Mouse (Mus musculus): Measurements from ENCODE around the gene Ophn1.

Ophn1 gene

DNA sequence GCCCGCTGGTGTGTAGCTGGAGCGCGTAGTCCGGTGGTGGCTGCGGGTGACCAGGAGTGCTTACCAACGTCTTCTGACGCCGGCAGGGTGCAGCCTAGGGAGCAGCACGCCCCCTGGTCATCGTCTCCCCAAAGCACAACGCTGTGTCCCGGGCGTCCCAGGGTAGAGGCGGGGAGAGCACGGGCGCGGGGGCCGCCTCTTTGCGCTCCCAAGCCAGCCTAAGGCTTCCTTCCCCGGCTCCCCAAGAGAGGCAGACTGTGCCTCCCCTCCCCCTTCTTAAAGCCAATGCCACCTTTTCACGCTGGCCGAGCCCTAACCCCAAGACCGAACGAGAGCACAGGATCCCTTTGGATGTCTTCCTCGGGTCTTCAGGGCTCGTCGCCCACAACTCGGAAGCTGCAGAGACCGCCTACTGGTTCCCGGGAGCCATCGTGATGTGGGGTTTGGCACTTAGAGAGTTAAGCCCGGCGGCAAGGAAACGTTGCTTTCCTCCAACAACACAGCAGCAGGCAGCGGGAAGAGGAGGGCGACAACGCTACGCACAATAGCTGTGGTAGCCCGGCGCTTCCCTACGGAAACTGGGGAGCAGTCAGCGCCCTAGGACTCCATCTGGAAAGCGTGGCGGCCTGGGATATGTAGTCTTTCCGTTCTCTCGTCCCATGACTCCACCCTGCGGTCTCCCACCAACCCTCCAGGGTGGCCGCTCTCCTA lies at the start of gene Ophn1:
TSS of gene Ophn1 (minus strand) at position 620 of the 711 bp plus-strand sequence.
- DNase-seq (ENCODE audit: low spot score in 2 of 2): peak; percentile 0 to 1

- peak; percentile 92 for DNase-seq (ENCODE audit: low spot score in 2 of 2)
Observed at GRCm38 (mm10) chrX:98937555-98938294, 46.9 kb upstream of the Ophn1 start.

DNA sequence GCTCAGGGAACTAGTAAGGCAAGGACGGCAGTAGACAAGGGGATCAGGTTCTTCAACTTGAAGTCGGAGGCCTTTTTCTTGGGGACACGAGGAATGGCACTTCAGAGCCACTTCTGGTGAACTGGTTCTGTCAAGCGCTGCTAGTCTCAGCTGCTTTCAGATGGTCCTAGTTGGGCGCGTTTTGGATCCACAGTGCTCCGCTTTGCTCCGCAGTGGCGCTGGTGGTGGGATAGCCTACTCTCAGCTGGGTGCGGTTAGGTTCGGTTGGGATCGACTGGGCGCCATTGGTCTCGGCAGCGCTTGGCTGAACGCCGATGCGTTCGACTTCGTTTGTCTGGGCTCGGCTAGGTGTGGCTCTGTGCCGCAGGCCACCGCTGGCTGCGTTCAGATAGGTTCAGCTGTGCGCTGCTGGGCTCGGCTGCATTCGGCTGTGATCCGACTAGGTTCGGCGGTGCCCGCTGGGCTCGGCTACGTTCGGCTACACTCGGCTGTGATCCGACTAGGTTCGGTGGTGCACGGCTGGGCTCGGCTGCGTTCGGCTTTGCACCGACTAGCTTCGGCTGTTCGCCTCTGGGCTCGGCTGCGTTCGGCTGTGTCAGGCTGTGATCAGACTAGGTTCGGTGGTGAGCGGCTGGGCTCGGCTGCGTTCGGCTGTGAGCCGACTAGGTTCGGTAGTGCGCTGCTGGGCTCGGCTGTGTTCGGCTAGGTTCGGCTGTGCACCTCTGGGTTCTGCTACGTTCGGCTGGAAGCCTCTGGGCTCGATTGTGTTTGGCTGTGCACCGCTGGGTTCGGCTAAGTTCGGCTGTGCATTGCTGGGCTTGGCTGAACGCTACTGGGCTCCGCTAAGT lies 46.1 kb upstream of the Ophn1 start:
- peak; percentile 84 to 87 for DNase-seq (ENCODE audit: low spot score in 2 of 2)

GRCm38 (mm10) chrX:98936101-98936500 lies 45.3 kb upstream of the Ophn1 start, which contains the start of gene Yipf6:
Yipf6 (plus strand) TSS chrX:98936316.
- no peak for DNase-seq (ENCODE audit: low spot score in 2 of 2)

DNA sequence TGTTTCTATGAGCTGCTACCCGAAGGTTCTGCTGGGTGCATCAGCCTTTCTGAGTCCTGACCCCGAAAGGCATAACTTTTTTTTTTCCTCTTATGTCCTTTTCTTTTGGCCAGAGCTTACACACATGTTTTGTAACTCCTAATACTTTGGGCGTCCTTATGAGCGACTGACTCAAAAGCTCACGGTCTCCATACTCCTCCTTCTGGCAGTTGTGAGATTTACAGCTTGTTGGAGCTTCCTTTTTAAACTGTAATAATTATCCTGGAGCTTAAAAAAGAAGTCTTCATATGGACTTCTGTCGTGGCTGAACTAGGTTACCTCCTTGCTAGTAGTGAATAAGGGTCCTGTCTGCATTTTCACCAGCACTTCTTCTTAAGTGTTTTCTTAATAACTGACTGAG lies 28.6 kb upstream of the Ophn1 start:
- peak in 1 of 2 experiments; percentile 2 for DNase-seq (ENCODE audit: low spot score in 2 of 2)

- peak in 1 of 2 experiments; percentile 17 for DNase-seq (ENCODE audit: low spot score in 2 of 2)
Observed at GRCm38 (mm10) chrX:98908910-98909309, 18.1 kb upstream of the Ophn1 start.

DNA sequence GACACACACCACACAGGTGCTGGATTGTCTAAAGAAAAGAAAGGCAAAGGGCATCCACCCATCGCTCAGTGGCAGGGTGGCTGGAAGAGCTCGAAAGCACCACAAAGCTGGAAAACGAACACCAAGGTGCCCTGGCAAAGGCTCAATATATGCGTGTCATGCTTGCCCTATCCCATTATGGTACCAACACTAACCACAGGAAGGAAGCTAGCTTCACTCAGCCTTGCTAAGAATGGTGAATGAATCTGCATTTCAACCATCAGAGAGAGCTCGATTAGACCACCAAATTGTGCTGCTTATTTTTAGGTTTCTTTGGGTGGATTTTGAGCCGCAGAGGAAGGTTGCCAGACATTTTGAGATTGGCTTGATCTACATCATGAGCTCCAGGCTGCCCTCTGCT lies 13.4 kb upstream of the Ophn1 start:
- DNase-seq (ENCODE audit: low spot score in 2 of 2): no peak

DNA sequence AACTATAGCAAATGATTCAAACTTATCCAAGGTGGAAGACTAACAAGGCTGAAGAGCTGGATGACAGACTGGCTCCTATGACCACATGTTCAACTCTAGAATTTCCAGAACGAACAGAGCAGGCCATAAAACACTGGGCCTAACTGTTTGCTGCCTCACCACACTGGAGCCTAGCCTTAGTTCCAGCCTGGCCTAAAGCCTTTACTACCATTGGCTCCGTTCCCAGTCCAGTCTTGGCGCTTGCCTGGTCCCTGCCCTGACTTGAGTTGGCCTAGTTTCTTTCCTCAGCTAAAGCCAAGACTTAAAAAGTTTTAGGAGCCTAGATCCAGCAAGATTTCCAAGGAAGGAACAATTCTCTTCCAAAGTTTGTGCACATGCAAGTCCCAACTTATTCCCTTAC lies 7.5 kb upstream of the Ophn1 start:
- DNase-seq (ENCODE audit: low spot score in 2 of 2): no peak

DNA sequence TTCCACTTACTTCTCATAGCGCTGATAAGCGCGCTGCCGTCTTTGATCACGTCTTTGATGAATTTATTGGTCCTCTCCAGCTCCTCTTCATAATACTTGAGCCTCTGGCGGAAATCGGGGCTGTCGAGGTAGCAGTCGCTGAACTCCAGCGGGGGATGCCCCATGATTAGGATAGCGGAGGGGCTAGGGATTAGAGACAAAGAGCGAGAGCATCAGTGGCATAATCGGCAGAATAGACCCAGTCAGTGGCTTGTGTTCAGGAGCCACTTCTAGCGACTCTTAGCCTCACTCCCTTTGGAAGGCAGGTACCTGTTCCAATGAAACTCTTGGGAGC lies 786 bp downstream of the Ophn1 start:
- no peak for DNase-seq (ENCODE audit: low spot score in 2 of 2)

DNA sequence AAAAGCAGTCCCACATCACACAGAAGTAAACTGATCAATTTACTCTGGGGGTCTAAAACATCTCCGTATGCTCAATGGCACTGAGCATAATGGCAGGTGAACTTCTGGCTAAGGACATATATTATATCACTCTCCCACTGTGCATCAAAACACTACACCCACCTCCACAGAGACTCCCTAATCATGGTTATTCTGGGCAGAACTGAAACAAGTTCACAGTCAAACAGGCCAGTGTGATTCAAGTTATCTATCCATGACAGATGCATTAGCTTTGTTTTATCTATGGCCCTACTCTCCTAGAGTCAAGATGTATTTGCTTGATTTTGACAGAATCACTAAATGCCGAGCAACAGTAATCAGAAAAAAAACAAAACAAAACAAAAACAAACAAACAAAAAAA lies 8.8 kb downstream of the Ophn1 start:
- DNase-seq (ENCODE audit: low spot score in 2 of 2): no peak

- DNase-seq (ENCODE audit: low spot score in 2 of 2): no peak
Observed at GRCm38 (mm10) chrX:98881085-98881484, 9.7 kb downstream of the Ophn1 start.

- no peak for DNase-seq (ENCODE audit: low spot score in 2 of 2)
Observed at GRCm38 (mm10) chrX:98880314-98880713, 10.5 kb downstream of the Ophn1 start.

DNA sequence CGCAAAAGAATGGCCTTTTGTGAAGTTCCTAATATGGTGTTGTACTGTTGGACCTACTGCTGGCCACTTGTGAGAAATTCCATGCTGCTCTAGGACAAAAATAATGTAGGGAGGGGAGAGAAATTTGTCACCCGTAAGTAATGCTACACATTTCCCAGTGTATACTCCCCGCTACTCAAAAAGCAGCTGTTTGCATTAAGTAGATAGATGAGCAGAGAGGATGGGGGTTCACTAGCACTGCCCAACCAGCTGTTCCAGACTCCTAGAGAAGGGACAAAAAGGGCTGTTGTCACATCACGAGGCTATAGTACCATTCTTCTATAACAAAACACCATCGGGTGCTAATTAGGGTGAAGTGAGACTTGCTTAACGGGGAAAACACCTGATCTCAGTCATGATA lies 15.7 kb downstream of the Ophn1 start:
- DNase-seq (ENCODE audit: low spot score in 2 of 2): no peak

DNA sequence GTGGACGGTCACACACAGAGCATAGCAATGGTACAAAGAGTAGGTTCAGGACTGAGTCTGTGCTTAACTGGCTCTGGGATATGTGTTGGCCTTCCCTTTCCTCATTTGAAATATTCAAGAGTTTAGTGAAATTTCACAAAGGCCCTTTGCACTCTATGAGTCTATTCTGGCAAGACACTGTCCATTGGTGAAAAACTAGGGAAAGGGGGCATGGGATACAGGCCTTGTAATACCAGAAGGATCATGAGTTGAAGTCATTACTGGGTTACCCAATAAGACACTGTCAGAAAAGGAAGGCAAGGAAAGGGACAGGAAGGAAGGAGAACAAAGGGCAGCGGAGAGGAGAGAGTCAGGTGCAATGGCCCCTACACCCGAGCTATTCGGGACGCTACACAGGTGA lies 16.7 kb downstream of the Ophn1 start:
- DNase-seq (ENCODE audit: low spot score in 2 of 2): no peak

GRCm38 (mm10) chrX:98872064-98872463 lies 18.8 kb downstream of the Ophn1 start:
- DNase-seq (ENCODE audit: low spot score in 2 of 2): no peak

- DNase-seq (ENCODE audit: low spot score in 2 of 2): no peak
Observed at GRCm38 (mm10) chrX:98870541-98870940, 20.3 kb downstream of the Ophn1 start.

GRCm38 (mm10) chrX:98869735-98870134 lies 21.1 kb downstream of the Ophn1 start:
- DNase-seq (ENCODE audit: low spot score in 2 of 2): no peak

DNA sequence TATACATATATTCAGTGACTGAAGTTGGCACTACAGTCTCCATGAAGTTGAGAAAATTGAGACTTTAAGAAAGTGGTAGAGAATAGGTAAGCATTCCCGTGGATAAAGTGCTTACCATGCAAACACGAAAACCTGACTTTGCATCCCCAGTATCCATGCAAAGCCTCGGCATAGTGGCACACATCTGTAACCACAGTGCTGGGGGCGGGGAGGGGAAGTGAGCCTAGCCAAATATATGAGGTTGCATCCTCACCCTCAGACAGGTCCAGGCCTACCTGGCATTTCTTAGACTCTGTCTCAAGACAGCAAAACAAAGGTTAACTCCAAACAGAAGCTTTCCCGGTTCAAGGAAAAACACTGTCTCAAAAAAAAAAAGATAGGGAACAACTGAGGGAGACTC lies 21.7 kb downstream of the Ophn1 start:
- no peak for DNase-seq (ENCODE audit: low spot score in 2 of 2)

GRCm38 (mm10) chrX:98860167-98860566 lies 30.7 kb downstream of the Ophn1 start:
- peak; percentile 1 to 2 for DNase-seq (ENCODE audit: low spot score in 2 of 2)

DNA sequence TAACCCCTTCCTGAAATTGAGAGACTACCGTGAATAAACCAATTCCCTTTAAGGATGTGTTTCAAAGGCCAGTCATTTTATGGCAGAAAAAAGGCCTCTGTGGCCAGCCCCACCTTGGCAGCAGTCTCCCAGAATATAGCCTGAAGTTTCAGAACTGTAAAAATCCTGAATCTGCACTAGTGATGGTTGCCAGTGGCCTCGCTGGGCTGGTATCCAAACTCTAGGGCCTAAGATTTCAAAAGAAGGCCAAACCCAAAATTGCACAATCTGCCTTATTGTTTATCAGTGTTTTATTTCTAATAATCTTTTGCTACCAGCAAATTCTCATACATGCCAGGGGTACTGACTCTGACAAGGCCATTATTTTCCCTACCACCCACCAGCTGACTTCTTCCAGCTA lies 34.8 kb downstream of the Ophn1 start:
- DNase-seq (ENCODE audit: low spot score in 2 of 2): no peak

DNA sequence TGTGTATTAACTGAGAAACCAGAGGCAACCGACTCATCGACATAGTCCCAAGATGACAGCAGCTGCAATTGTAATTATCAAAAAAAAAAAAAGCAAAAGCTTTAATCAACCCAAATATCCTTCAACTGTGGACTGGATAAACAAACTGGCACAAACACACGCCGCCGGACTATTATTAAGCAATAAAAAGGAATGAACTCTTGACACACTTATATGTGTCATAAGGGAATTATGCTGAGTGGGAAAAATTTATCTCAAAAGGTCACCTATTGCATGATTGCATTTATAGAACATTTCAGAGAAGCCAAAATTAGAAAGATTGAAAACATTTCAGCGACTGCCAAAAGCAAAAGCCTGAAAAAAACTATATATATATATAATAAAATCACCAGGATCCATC lies 40.0 kb downstream of the Ophn1 start:
- no peak for DNase-seq (ENCODE audit: low spot score in 2 of 2)

DNA sequence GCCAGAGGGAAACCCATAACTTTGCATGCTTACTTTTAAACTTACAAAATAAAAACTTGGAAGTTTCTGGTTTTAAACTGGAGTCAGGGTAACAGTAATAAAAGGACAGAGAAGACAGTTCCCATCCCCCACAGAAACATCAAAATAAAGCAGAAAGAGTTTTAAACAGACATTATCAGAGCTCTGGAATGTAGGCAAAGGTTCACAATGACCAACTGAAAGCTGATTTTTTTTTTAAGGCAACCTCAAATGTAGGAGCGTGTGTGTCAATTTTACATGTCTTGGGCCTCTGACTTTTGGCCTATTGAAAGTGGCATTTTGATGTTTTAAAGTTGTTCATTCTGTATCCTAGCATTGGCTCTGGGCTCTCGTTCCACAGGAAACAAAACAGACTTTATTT lies 49.2 kb downstream of the Ophn1 start:
- no peak for DNase-seq (ENCODE audit: low spot score in 2 of 2)

All from spleen, postnatal 36 days (tissue).